Mouse (Mus musculus): Measurements from ENCODE around the gene Ogdh.
A peak's percentile ranks its signal among the peaks of the same experiment; 100 is the strongest.

- no peak for TF ChIP-seq CHD1 (IDR thresholded peaks at IDR 0.05; ENCODE audit: low read depth, low read length)
- TF ChIP-seq POLR2A (IDR thresholded peaks at IDR 0.05; ENCODE audit: control insufficient read depth in 1 of 2, insufficient read depth in 1 of 2, low read depth in 1 of 2, low read length in 2 of 2, poor library complexity in 1 of 2) = peak; percentile 90 to 93
- peak; percentile 81 for TF ChIP-seq NELFE (IDR thresholded peaks at IDR 0.05; ENCODE audit: low read depth, low read length)
- TF ChIP-seq CHD2 (IDR thresholded peaks at IDR 0.05; ENCODE audit: low read length) = no peak
- TF ChIP-seq RCOR1 (IDR thresholded peaks at IDR 0.05; ENCODE audit: low read depth, low read length) = no peak
- peak; percentile 76 for TF ChIP-seq MXI1 (IDR thresholded peaks at IDR 0.05; ENCODE audit: low read depth, low read length)
- TF ChIP-seq MAX (IDR thresholded peaks at IDR 0.05; ENCODE audit: low read length) = peak; percentile 86
- TF ChIP-seq CTCF (IDR thresholded peaks at IDR 0.05 in 2 of 3, conservative IDR thresholded peaks at IDR 0.05 in 1 of 3; ENCODE audit: control insufficient read depth in 1 of 3, insufficient read depth in 1 of 3, low read depth in 2 of 3, low read length in 3 of 3, poor library complexity in 1 of 3, severe bottlenecking in 1 of 3) = no peak
- peak; percentile 86 for TF ChIP-seq TBP (IDR thresholded peaks at IDR 0.05; ENCODE audit: low read depth, low read length)
- peak; percentile 37; the same call in 1 of the 2 replicates for TF ChIP-seq TCF12 (IDR thresholded peaks at IDR 0.05; ENCODE audit: low read depth, low read length)
- TF ChIP-seq POLR2AphosphoS5 (IDR thresholded peaks at IDR 0.05; ENCODE audit: borderline replicate concordance, low read depth, low read length) = no peak
- TF ChIP-seq MAZ (IDR thresholded peaks at IDR 0.05; ENCODE audit: low read depth, low read length) = peak; percentile 52; the same call in 1 of the 2 replicates
- TF ChIP-seq USF1 (IDR thresholded peaks at IDR 0.05; ENCODE audit: low read depth, low read length) = peak; percentile 78
- peak; percentile 82 for TF ChIP-seq POLR2AphosphoS2 (IDR thresholded peaks at IDR 0.05; ENCODE audit: low read length)
These were observed at the start of gene Ogdh for GRCm38 (mm10) chr11:6291401-6292115.
